Mouse (Mus musculus) MEL (cell line): ENCODE results near the gene Hmgcs1.

Source experiments
- CTCF ChIP-seq, 3 experiments: IDR thresholded peaks in 2 of 3; conservative IDR thresholded peaks in 1 of 3; 2 replicates each; pipeline ENCODE4 v1.5.1; 2011 to 2012; ENCODE audit warnings: low read length in 3 of 3, low read depth in 2 of 3, mild to moderate bottlenecking in 2 of 3, improper control_type of control experiment in 1 of 3, inconsistent platforms in 1 of 3, mixed read lengths in 1 of 3, moderate library complexity in 1 of 3; ENCODE audit not compliant: control insufficient read depth in 1 of 3, insufficient read depth in 1 of 3, poor library complexity in 1 of 3, severe bottlenecking in 1 of 3
- GABPA ChIP-seq: IDR thresholded peaks from 2 replicates; pipeline ENCODE4 v1.6.1; 2012; ENCODE audit warnings: low read depth, mild to moderate bottlenecking, inconsistent platforms, low read length, improper control_type of control experiment, moderate library complexity
- MAX ChIP-seq: IDR thresholded peaks from 2 replicates; pipeline ENCODE4 v1.6.1; 2011; ENCODE audit warnings: low read length, improper control_type of control experiment
- TAL1 ChIP-seq: IDR thresholded peaks from 2 replicates; pipeline ENCODE4 v1.6.1; 2012; ENCODE audit warnings: mild to moderate bottlenecking, inconsistent platforms, low read length, moderate library complexity, mixed read lengths
- ZC3H11A ChIP-seq: IDR thresholded peaks from 2 replicates; pipeline ENCODE4 v1.6.1; 2012; ENCODE audit warnings: low read depth, mild to moderate bottlenecking, inconsistent platforms, low read length, improper control_type of control experiment

GRCm38 (mm10) chr13:119640504-119640903 is 49.7 kb upstream of the Hmgcs1 start:
- peak; percentile 38 to 70 (median 55) for TF ChIP-seq CTCF (IDR thresholded peaks at IDR 0.05 in 2 of 3, conservative IDR thresholded peaks at IDR 0.05 in 1 of 3; ENCODE audit: control insufficient read depth in 1 of 3, insufficient read depth in 1 of 3, low read depth in 2 of 3, low read length in 3 of 3, poor library complexity in 1 of 3, severe bottlenecking in 1 of 3)
- TF ChIP-seq MAX: no peak
- TF ChIP-seq TAL1: no peak
- TF ChIP-seq ZC3H11A: peak; percentile 50; the same call in 1 of the 2 replicates
- no peak for TF ChIP-seq GABPA
